Mouse (Mus musculus): ENCODE measurements at regions not wholly inside any gene's neighbourhood (a gene's known extent, or its start where the extent isn't known, plus 50 kb on each side); places are given as distances from the start of the nearest gene placed in this dataset.
"Not testable (repeated sequence)": the region's sequence is repeated elsewhere in the genome, so short reads cannot be mapped to it uniquely, and the experiment has no call there.

DNA sequence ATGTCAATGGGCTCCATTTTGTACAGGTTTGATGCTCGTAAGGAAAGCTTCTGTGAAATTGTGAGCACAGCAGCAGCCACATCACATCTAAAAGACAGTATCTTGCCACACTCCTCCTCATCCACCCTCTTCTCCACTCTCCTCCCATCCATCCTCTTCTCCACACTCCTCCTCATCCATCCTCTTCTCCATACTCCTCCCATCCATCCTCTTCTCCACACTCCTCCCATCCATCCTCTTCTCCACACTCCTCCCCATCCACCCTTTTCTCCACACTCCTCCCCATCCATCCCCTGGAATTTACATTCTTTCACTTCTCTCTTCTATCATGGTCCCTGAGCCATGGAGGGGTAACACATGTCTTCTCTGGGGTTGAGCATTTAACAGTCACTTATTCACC lies 116.7 kb upstream of the Dnajc1 start:
- H3K36me3 ChIP-seq (ENCODE audit: control insufficient read depth, insufficient read depth, low read length): no peaks in the 10 kb centered on the region
- H3K4me2 ChIP-seq (ENCODE audit: low read depth): no peak overlapping the region
- no peaks in the 10 kb centered on the region for H3K27me3 ChIP-seq (ENCODE audit: control insufficient read depth, insufficient read depth, low read length)
- no peak overlapping the region for H3K27ac ChIP-seq (ENCODE audit: low read depth, low read length)
- 97% methylated on average over 1 of the region's 1 CpGs for WGBS
- ATAC-seq (ENCODE audit: insufficient read depth, low FRiP score, low TSS enrichment) (no peak), DNase-seq (ENCODE audit: low spot score) (no peak)
- no peak overlapping the region for H3K4me3 ChIP-seq (ENCODE audit: low read depth, low read length)
- no peak overlapping the region for H3K9ac ChIP-seq (ENCODE audit: low read length)
- no peaks in the 10 kb centered on the region for H3K9me3 ChIP-seq (ENCODE audit: control insufficient read depth, low read length)
- no peaks in the 10 kb centered on the region for H3K4me1 ChIP-seq (ENCODE audit: control insufficient read depth, insufficient read depth, low read length)

DNA sequence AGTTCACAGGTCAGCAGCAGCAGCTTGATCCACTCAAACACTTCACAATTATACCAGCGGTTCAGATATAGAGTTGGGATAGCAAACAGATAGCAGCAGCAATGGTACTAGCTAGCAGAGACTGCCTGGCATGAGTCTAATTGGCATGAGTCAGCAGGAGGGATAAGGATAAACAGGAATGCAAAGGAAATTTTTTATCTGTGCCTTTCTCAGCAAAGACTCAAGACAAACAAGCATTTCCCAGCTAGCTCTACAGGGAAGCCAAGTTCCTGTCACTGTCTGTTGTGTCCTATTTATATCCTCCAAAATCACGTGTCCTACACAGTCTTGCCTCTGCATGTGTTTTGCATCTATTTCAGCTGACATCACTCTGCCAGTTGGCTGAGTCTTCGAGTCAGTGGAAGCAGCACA lies 80.7 kb upstream of the Dnajc1 start:
- WGBS: 79% methylated on average over 3 of the region's 3 CpGs
- no peak for ATAC-seq (ENCODE audit: insufficient read depth, low FRiP score, low TSS enrichment)
- no peaks in the 10 kb centered on the region for H3K9me3 ChIP-seq (ENCODE audit: control insufficient read depth, low read length)
- no peaks in the 10 kb centered on the region for H3K27me3 ChIP-seq (ENCODE audit: control insufficient read depth, insufficient read depth, low read length)
- H3K4me1 ChIP-seq (ENCODE audit: control insufficient read depth, insufficient read depth, low read length): no peaks in the 10 kb centered on the region
- no peak overlapping the region for H3K4me2 ChIP-seq (ENCODE audit: low read depth)
- H3K27ac ChIP-seq (ENCODE audit: low read depth, low read length): no peak overlapping the region
- no peak overlapping the region for H3K9ac ChIP-seq (ENCODE audit: low read length)
- H3K4me3 ChIP-seq (ENCODE audit: low read depth, low read length): no peak overlapping the region
- no peaks in the 10 kb centered on the region for H3K36me3 ChIP-seq (ENCODE audit: control insufficient read depth, insufficient read depth, low read length)
- no peak for DNase-seq (ENCODE audit: low spot score)

DNA sequence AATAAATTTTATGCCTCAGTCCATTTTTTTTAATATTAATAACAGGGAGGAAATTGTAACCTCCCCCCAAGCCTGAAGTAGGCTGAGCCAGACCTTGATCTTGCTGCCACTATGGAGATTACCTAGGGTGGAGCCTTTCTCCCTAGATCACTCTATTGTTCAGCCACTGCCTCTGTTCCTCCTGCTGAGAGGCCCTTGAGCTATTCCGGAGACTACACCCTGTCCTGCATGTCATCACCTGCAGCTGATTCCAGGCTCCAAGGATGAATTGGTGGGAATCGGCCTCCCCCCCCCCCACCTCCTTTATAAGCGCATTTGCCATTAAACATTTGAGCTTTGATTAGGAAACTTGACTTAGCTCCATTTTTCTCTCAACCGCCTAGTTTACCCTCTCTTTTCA lies 68.3 kb upstream of the Dnajc1 start:
- Histone ChIP-seq H3K4me2 (ENCODE audit: low read depth) (no peak overlapping the region), H3K27me3 (ENCODE audit: control insufficient read depth, insufficient read depth, low read length) (no peaks in the 10 kb centered on the region), H3K27ac (ENCODE audit: low read depth, low read length) (no peak overlapping the region), H3K4me1 (ENCODE audit: control insufficient read depth, insufficient read depth, low read length) (no peaks in the 10 kb centered on the region), H3K36me3 (ENCODE audit: control insufficient read depth, insufficient read depth, low read length) (no peaks in the 10 kb centered on the region), H3K9me3 (ENCODE audit: control insufficient read depth, low read length) (0 out of 2 replicates have a peak, but pooled peaks cover 2% of the 10 kb centered on the region), H3K9ac (ENCODE audit: low read length) (no peak overlapping the region), H3K4me3 (ENCODE audit: low read depth, low read length) (no peak overlapping the region)
- no peak for ATAC-seq (ENCODE audit: insufficient read depth, low FRiP score, low TSS enrichment)
- DNase-seq (ENCODE audit: low spot score): no peak
- WGBS: 89% methylated on average over 4 of the region's 4 CpGs

DNA sequence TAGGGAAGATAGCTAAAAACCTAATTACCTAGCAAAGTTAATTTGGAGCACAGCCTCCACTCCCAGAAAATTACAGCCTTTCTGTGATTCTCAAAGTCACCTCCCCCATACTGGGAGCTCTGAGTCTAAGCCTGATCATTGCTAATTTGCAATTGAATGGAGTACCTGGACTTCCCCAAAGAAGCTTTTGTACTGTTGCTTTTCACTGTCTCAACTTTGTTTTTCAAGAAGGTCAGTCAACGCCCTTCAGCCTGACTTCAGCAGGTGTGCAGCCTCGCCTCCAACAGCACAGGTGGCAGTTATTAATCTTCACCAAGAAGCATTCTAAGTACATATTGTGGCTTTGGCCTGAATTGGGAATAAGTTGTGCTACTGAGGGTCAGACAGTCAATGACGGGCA lies 67.7 kb upstream of the Dnajc1 start:
- H3K27me3 ChIP-seq (ENCODE audit: control insufficient read depth, insufficient read depth, low read length); H3K4me2 ChIP-seq (ENCODE audit: low read depth); H3K36me3 ChIP-seq (ENCODE audit: control insufficient read depth, insufficient read depth, low read length); ATAC-seq (ENCODE audit: insufficient read depth, low FRiP score, low TSS enrichment); H3K9ac ChIP-seq (ENCODE audit: low read length); H3K27ac ChIP-seq (ENCODE audit: low read depth, low read length); H3K4me3 ChIP-seq (ENCODE audit: low read depth, low read length); DNase-seq (ENCODE audit: low spot score); H3K9me3 ChIP-seq (ENCODE audit: control insufficient read depth, low read length); H3K4me1 ChIP-seq (ENCODE audit: control insufficient read depth, insufficient read depth, low read length): not testable (repeated sequence)
- 88% methylated on average over 3 of the region's 3 CpGs for WGBS

DNA sequence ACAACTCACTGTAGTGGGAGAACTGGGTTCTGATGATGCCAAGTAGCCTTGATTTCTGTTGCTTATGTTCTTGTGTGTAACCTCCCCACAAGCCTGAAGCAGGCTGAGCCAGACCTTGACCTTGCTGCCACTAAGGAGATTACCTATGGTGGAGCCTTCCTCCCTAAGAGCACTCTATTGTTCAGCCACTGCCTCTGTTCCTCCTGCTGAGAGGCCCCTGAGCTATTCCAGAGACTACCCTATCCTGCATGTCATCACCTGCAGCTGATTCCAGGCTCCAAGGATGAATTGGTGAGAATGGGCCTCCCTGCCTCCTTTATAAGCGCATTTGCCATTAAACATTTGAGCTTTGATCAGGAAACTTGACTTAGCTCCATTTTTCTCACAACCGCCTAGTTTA lies 60.8 kb upstream of the Dnajc1 start:
- 41% methylated on average over 2 of the region's 2 CpGs for WGBS
- H3K36me3 ChIP-seq (ENCODE audit: control insufficient read depth, insufficient read depth, low read length); ATAC-seq (ENCODE audit: insufficient read depth, low FRiP score, low TSS enrichment): not testable (repeated sequence)

DNA sequence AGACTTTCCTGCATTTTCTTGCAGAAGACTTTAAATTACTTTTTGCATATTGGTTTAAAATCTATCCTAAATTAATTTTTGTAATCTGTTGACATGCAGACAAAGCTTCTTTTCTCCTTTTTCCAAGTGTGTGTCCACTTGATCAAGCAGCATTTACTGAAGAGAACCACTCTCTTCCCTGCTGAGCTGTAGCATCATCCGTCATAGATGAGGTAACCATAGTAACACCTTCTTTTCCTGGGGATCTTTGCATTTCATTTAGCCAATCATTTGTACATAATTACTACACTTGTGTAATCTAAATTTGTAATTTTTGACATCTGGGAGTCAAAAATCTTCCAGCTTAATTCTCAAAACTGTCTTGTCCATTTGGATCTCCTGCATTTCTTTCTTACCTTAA lies 53.2 kb upstream of the Dnajc1 start:
- H3K27ac ChIP-seq (ENCODE audit: low read depth, low read length): no peak overlapping the region
- 58% methylated on average over 1 of the region's 1 CpGs for WGBS
- H3K4me2 ChIP-seq (ENCODE audit: low read depth): no peak overlapping the region
- H3K4me3 ChIP-seq (ENCODE audit: low read depth, low read length): no peak overlapping the region
- ATAC-seq (ENCODE audit: insufficient read depth, low FRiP score, low TSS enrichment) (no peak), DNase-seq (ENCODE audit: low spot score) (no peak)
- H3K9me3 ChIP-seq (ENCODE audit: control insufficient read depth, low read length): no peaks in the 10 kb centered on the region
- no peaks in the 10 kb centered on the region for H3K4me1 ChIP-seq (ENCODE audit: control insufficient read depth, insufficient read depth, low read length)
- no peaks in the 10 kb centered on the region for H3K27me3 ChIP-seq (ENCODE audit: control insufficient read depth, insufficient read depth, low read length)
- no peaks in the 10 kb centered on the region for H3K36me3 ChIP-seq (ENCODE audit: control insufficient read depth, insufficient read depth, low read length)
- no peak overlapping the region for H3K9ac ChIP-seq (ENCODE audit: low read length)

More for the DNA sequence above, 60.8 kb upstream of the Dnajc1 start:
- not testable (repeated sequence) for H3K9me3 ChIP-seq (ENCODE audit: control insufficient read depth, low read length); H3K27ac ChIP-seq (ENCODE audit: low read depth, low read length); H3K9ac ChIP-seq (ENCODE audit: low read length); H3K4me1 ChIP-seq (ENCODE audit: control insufficient read depth, insufficient read depth, low read length); H3K27me3 ChIP-seq (ENCODE audit: control insufficient read depth, insufficient read depth, low read length); DNase-seq (ENCODE audit: low spot score); H3K4me3 ChIP-seq (ENCODE audit: low read depth, low read length); H3K4me2 ChIP-seq (ENCODE audit: low read depth)
